Mouse (Mus musculus): ENCODE measurements around the gene Kcnh2. TPM values are rescaled to one million over a fixed set of nuclear protein-coding genes. Genes with fewer than 3 reads are reported as not detected.

The Kcnh2 gene
- polyA plus RNA-seq, 1 experiment = 3.1 TPM

GRCm38 (mm10) chr5:24273683-24274621 is 77.5 kb downstream of the Kcnh2 start:
- Histone ChIP-seq H3K4me1 (ENCODE audit: control insufficient read depth, insufficient read depth, low read length) (no peaks in the 10 kb centered on the region), H3K27ac (ENCODE audit: insufficient read depth, low read depth, low read length) (no peak overlapping the region), H3K36me3 (ENCODE audit: control insufficient read depth, insufficient read depth, low read length) (no peaks in the 10 kb centered on the region), H3K27me3 (replicated peaks; ENCODE audit: control insufficient read depth, insufficient read depth, low read length) (no peaks in the 10 kb centered on the region), H3K4me3 (ENCODE audit: insufficient read depth, low read depth, low read length) (no peak overlapping the region)
- no peak for TF ChIP-seq POLR2A (IDR thresholded peaks at IDR 0.05; ENCODE audit: low read depth, low read length)
- TF ChIP-seq CTCF (conservative IDR thresholded peaks at IDR 0.05; ENCODE audit: insufficient read depth, insufficient read length, low read depth, low read length) = no peak
- DNase-seq = no peak
- 67% methylated on average over 9 of the region's 9 CpGs for WGBS

GRCm38 (mm10) chr5:24270941-24271340 is 80.5 kb downstream of the Kcnh2 start:
- DNase-seq = no peak
- H3K27me3 ChIP-seq (replicated peaks; ENCODE audit: control insufficient read depth, insufficient read depth, low read length) = no peaks in the 10 kb centered on the region
- no peak overlapping the region for H3K4me3 ChIP-seq (ENCODE audit: insufficient read depth, low read depth, low read length)
- TF ChIP-seq CTCF (conservative IDR thresholded peaks at IDR 0.05; ENCODE audit: insufficient read depth, insufficient read length, low read depth, low read length) (no peak), POLR2A (IDR thresholded peaks at IDR 0.05; ENCODE audit: low read depth, low read length) (no peak)
- H3K4me1 ChIP-seq (ENCODE audit: control insufficient read depth, insufficient read depth, low read length) = no peaks in the 10 kb centered on the region
- no peaks in the 10 kb centered on the region for H3K36me3 ChIP-seq (ENCODE audit: control insufficient read depth, insufficient read depth, low read length)
- WGBS = 80% methylated on average over 4 of the region's 4 CpGs
- no peak overlapping the region for H3K27ac ChIP-seq (ENCODE audit: insufficient read depth, low read depth, low read length)

Other genes starting within 250 kb of the Kcnh2 start
- 4.0 and 4.4 TPM in 2 replicates for gene Nupl2, start 186.6 kb downstream of the Kcnh2 start, polyA plus RNA-seq (2012; rRNA removed)
- 11.4 and 12.4 TPM in 2 replicates for gene Nos3, start 13.2 kb upstream of the Kcnh2 start, polyA plus RNA-seq (2012; rRNA removed)
- 0.76 and 0.89 TPM in 2 replicates for gene Atg9b, start 40.5 kb upstream of the Kcnh2 start, polyA plus RNA-seq (2012; rRNA removed)
- gene Abcb8, start 42.1 kb upstream of the Kcnh2 start, polyA plus RNA-seq (2012; rRNA removed) = 112 and 117 TPM in 2 replicates
- gene Asic3, start 61.8 kb upstream of the Kcnh2 start, polyA plus RNA-seq (2012; rRNA removed) = 0.20 and 0.33 TPM in 2 replicates
- gene Cdk5, start 71.9 kb upstream of the Kcnh2 start, polyA plus RNA-seq (2012; rRNA removed) = 78.0 and 83.2 TPM in 2 replicates
- gene Slc4a2, start 72.2 kb upstream of the Kcnh2 start, polyA plus RNA-seq (2012; rRNA removed) = 56.8 and 66.9 TPM in 2 replicates
- gene Fastk, start 93.7 kb upstream of the Kcnh2 start, polyA plus RNA-seq (2012; rRNA removed) = 291 and 403 TPM in 2 replicates
- gene Tmub1, start 96.2 kb upstream of the Kcnh2 start, polyA plus RNA-seq (2012; rRNA removed) = 60.0 and 68.9 TPM in 2 replicates
- gene Agap3, start 100.6 kb upstream of the Kcnh2 start, polyA plus RNA-seq (2012; rRNA removed) = 59.4 and 62.3 TPM in 2 replicates
- 0.05 and 0.11 TPM in 2 replicates for gene Gbx1, start 175.6 kb upstream of the Kcnh2 start, polyA plus RNA-seq (2012; rRNA removed)
- 0.38 and 1.6 TPM in 2 replicates for gene Asb10, start 189.4 kb upstream of the Kcnh2 start, polyA plus RNA-seq (2012; rRNA removed)
- 0.10 and 0.14 TPM in 2 replicates for gene 4931409K22Rik, start 205.2 kb upstream of the Kcnh2 start, polyA plus RNA-seq (2012; rRNA removed)
- gene Abcf2, start 225.9 kb upstream of the Kcnh2 start, polyA plus RNA-seq (2012; rRNA removed) = 40.2 and 47.6 TPM in 2 replicates
- gene Chpf2, start 235.1 kb upstream of the Kcnh2 start, polyA plus RNA-seq (2012; rRNA removed) = 20.2 and 27.5 TPM in 2 replicates

All from kidney, adult 2 months (tissue).